Mouse (Mus musculus): ENCODE results near the gene Nudcd2. TPM values are rescaled to one million over a fixed set of nuclear protein-coding genes. Genes with fewer than 3 reads are reported as not detected.

The Nudcd2 gene
- polyA plus RNA-seq, 1 experiment, result 26.5 TPM

GRCm38 (mm10) chr11:40713858-40714257 lies 19.6 kb upstream of the Nudcd2 start:
- H3K27ac ChIP-seq (ENCODE audit: insufficient read depth, low read depth, low read length), result peak overlapping the region; percentile 61
- no peak overlapping the region for H3K4me3 ChIP-seq (ENCODE audit: insufficient read depth, low read length)
- peaks cover 9% of the 10 kb centered on the region; the same call in 1 of the 2 replicates for H3K4me1 ChIP-seq (ENCODE audit: control insufficient read depth, insufficient read depth, low read length)
- TF ChIP-seq CTCF (IDR thresholded peaks at IDR 0.05; ENCODE audit: low read depth, low read length) (no peak), POLR2A (IDR thresholded peaks at IDR 0.05; ENCODE audit: borderline replicate concordance, low read depth, low read length) (no peak)

GRCm38 (mm10) chr11:40715524-40715923 lies 17.9 kb upstream of the Nudcd2 start:
- Histone ChIP-seq H3K27ac (ENCODE audit: insufficient read depth, low read depth, low read length) (no peak overlapping the region), H3K4me3 (ENCODE audit: insufficient read depth, low read length) (no peak overlapping the region), H3K4me1 (ENCODE audit: control insufficient read depth, insufficient read depth, low read length) (peaks cover 9% of the 10 kb centered on the region; the same call in 1 of the 2 replicates)
- no peak for TF ChIP-seq POLR2A (IDR thresholded peaks at IDR 0.05; ENCODE audit: borderline replicate concordance, low read depth, low read length)
- no peak for TF ChIP-seq CTCF (IDR thresholded peaks at IDR 0.05; ENCODE audit: low read depth, low read length)

GRCm38 (mm10) chr11:40718324-40718723 lies 15.1 kb upstream of the Nudcd2 start:
- Histone ChIP-seq H3K27ac (ENCODE audit: insufficient read depth, low read depth, low read length) (no peak overlapping the region), H3K4me1 (ENCODE audit: control insufficient read depth, insufficient read depth, low read length) (peaks cover 5% of the 10 kb centered on the region; the same call in 1 of the 2 replicates), H3K4me3 (ENCODE audit: insufficient read depth, low read length) (no peak overlapping the region)
- TF ChIP-seq CTCF (IDR thresholded peaks at IDR 0.05; ENCODE audit: low read depth, low read length) (no peak), POLR2A (IDR thresholded peaks at IDR 0.05; ENCODE audit: borderline replicate concordance, low read depth, low read length) (no peak)

GRCm38 (mm10) chr11:40732997-40733338 lies 499 bp upstream of the Nudcd2 start:
- Histone ChIP-seq H3K4me3 (ENCODE audit: insufficient read depth, low read length) (peak overlapping the region; percentile 69), H3K27ac (ENCODE audit: insufficient read depth, low read depth, low read length) (peak overlapping the region; percentile 5; the same call in 1 of the 2 replicates), H3K4me1 (ENCODE audit: control insufficient read depth, insufficient read depth, low read length) (peaks cover 6% of the 10 kb centered on the region)
- TF ChIP-seq CTCF (IDR thresholded peaks at IDR 0.05; ENCODE audit: low read depth, low read length), result no peak
- TF ChIP-seq POLR2A (IDR thresholded peaks at IDR 0.05; ENCODE audit: borderline replicate concordance, low read depth, low read length), result no peak

GRCm38 (mm10) chr11:40734251-40734752 lies 835 bp downstream of the Nudcd2 start:
- H3K4me1 ChIP-seq (ENCODE audit: control insufficient read depth, insufficient read depth, low read length), result peaks cover 6% of the 10 kb centered on the region
- H3K27ac ChIP-seq (ENCODE audit: insufficient read depth, low read depth, low read length), result peak overlapping the region; percentile 81
- no peak for TF ChIP-seq CTCF (IDR thresholded peaks at IDR 0.05; ENCODE audit: low read depth, low read length)
- no peak for TF ChIP-seq POLR2A (IDR thresholded peaks at IDR 0.05; ENCODE audit: borderline replicate concordance, low read depth, low read length)
- peak overlapping the region; percentile 77 for H3K4me3 ChIP-seq (ENCODE audit: insufficient read depth, low read length)

- TF ChIP-seq POLR2A (IDR thresholded peaks at IDR 0.05; ENCODE audit: borderline replicate concordance, low read depth, low read length), result no peak
- no peak for TF ChIP-seq CTCF (IDR thresholded peaks at IDR 0.05; ENCODE audit: low read depth, low read length)
- Histone ChIP-seq H3K27ac (ENCODE audit: insufficient read depth, low read depth, low read length) (no peak overlapping the region), H3K4me1 (ENCODE audit: control insufficient read depth, insufficient read depth, low read length) (peaks cover 3% of the 10 kb centered on the region), H3K4me3 (ENCODE audit: insufficient read depth, low read length) (no peak overlapping the region)
Measured at GRCm38 (mm10) chr11:40737369-40737768, 3.9 kb downstream of the Nudcd2 start.

GRCm38 (mm10) chr11:40741605-40742262 lies 8.3 kb downstream of the Nudcd2 start:
- no peak overlapping the region for H3K4me3 ChIP-seq (ENCODE audit: insufficient read depth, low read length)
- TF ChIP-seq CTCF (IDR thresholded peaks at IDR 0.05; ENCODE audit: low read depth, low read length), result no peak
- TF ChIP-seq POLR2A (IDR thresholded peaks at IDR 0.05; ENCODE audit: borderline replicate concordance, low read depth, low read length), result no peak
- no peaks in the 10 kb centered on the region for H3K4me1 ChIP-seq (ENCODE audit: control insufficient read depth, insufficient read depth, low read length)
- H3K27ac ChIP-seq (ENCODE audit: insufficient read depth, low read depth, low read length), result no peak overlapping the region

GRCm38 (mm10) chr11:40744348-40744747 lies 10.9 kb downstream of the Nudcd2 start:
- no peaks in the 10 kb centered on the region for H3K4me1 ChIP-seq (ENCODE audit: control insufficient read depth, insufficient read depth, low read length)
- H3K27ac ChIP-seq (ENCODE audit: insufficient read depth, low read depth, low read length), result no peak overlapping the region
- H3K4me3 ChIP-seq (ENCODE audit: insufficient read depth, low read length), result no peak overlapping the region

GRCm38 (mm10) chr11:40746361-40746760 lies 12.9 kb downstream of the Nudcd2 start:
- TF ChIP-seq CTCF (IDR thresholded peaks at IDR 0.05; ENCODE audit: low read depth, low read length), result no peak
- no peak for TF ChIP-seq POLR2A (IDR thresholded peaks at IDR 0.05; ENCODE audit: borderline replicate concordance, low read depth, low read length)
- Histone ChIP-seq H3K4me3 (ENCODE audit: insufficient read depth, low read length) (no peak overlapping the region), H3K4me1 (ENCODE audit: control insufficient read depth, insufficient read depth, low read length) (no peaks in the 10 kb centered on the region), H3K27ac (ENCODE audit: insufficient read depth, low read depth, low read length) (no peak overlapping the region)

More at GRCm38 (mm10) chr11:40744348-40744747, 10.9 kb downstream of the Nudcd2 start:
- no peak for TF ChIP-seq POLR2A (IDR thresholded peaks at IDR 0.05; ENCODE audit: borderline replicate concordance, low read depth, low read length)
- TF ChIP-seq CTCF (IDR thresholded peaks at IDR 0.05; ENCODE audit: low read depth, low read length), result no peak

- Histone ChIP-seq H3K4me3 (ENCODE audit: insufficient read depth, low read length) (no peak overlapping the region), H3K27ac (ENCODE audit: insufficient read depth, low read depth, low read length) (no peak overlapping the region), H3K4me1 (ENCODE audit: control insufficient read depth, insufficient read depth, low read length) (no peaks in the 10 kb centered on the region)
- TF ChIP-seq CTCF (IDR thresholded peaks at IDR 0.05; ENCODE audit: low read depth, low read length) (no peak), POLR2A (IDR thresholded peaks at IDR 0.05; ENCODE audit: borderline replicate concordance, low read depth, low read length) (no peak)
Measured at GRCm38 (mm10) chr11:40747716-40748115, 14.2 kb downstream of the Nudcd2 start.
